Mouse (Mus musculus) urinary bladder, adult 18-20 months (tissue): ENCODE measurements around the gene Ntrk3.

ENCODE experiments used
- DNase-seq, 2 experiments: peaks; one replicate each; pipeline ENCODE4 v3.0.0; 2022; ENCODE audit warnings: low spot score in 2 of 2, mixed read lengths in 2 of 2

Gene Ntrk3

GRCm38 (mm10) chr7:78737614-78738210 is at the start of gene Ntrk3:
Ntrk3 (minus strand) TSS chr7:78738012.
- DNase-seq: no peak

- no peak for DNase-seq
These were observed 48.1 kb upstream of the Ntrk3 start for GRCm38 (mm10) chr7:78785906-78786305.

GRCm38 (mm10) chr7:78782639-78783581 is 45.1 kb upstream of the Ntrk3 start, which contains the start of the genes Mrps11 and Mrpl46:
Mrps11 (plus strand) TSS chr7:78783119.
Mrpl46 (minus strand) TSS chr7:78783531.
- DNase-seq: peak; percentile 76 to 81

- DNase-seq: no peak
These were observed 40.9 kb upstream of the Ntrk3 start for GRCm38 (mm10) chr7:78778741-78779140.

DNA sequence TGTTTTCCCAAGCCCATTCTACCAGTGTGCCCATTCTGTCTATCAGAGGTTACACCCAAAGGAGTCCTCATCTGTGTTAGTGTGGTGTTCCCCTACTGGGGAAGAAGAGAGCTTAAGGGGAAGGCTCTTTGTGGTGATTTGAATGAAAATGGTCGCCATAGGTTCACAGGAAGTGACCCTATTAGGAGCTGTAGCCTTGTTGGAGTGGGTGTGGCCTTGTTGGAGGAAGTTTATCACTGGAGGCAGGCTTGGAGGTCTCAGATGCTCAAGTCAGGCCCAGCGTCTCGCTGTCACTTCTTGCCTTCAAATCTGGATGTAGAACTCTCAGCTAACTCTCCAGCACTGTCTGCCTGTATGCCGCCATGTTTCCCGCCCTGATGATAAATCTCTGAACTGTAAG is 33.1 kb upstream of the Ntrk3 start:
- DNase-seq: no peak

- no peak for DNase-seq
These were observed 31.4 kb upstream of the Ntrk3 start for GRCm38 (mm10) chr7:78769075-78769652.

DNA sequence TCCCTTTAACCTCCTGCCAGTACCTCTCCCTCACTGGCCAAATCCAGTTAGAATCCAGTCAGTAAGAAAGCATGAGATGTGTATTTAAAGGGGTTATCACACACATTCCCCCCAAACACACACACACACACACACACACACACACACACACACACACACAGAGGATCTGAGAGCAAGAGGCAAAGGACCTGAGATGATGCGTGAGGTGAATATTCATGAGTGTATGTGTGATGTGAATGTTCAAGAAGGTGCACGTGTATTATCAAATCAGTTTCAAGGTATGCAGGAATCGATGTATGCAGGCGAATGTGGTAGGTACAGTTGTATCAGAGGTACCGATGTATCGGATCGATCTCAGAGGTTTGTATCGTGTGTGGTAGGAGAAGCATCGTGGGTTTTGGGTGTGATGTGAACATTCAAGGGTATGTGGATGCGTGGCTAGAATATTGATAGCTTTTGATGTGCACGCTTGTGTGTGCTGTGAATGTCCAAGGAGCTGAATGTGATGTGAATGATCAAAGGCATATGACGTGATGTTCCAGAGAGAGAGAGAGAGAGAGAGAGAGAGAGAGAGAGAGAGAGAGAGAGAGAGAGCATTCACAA is 30.2 kb upstream of the Ntrk3 start:
- DNase-seq: no peak

DNA sequence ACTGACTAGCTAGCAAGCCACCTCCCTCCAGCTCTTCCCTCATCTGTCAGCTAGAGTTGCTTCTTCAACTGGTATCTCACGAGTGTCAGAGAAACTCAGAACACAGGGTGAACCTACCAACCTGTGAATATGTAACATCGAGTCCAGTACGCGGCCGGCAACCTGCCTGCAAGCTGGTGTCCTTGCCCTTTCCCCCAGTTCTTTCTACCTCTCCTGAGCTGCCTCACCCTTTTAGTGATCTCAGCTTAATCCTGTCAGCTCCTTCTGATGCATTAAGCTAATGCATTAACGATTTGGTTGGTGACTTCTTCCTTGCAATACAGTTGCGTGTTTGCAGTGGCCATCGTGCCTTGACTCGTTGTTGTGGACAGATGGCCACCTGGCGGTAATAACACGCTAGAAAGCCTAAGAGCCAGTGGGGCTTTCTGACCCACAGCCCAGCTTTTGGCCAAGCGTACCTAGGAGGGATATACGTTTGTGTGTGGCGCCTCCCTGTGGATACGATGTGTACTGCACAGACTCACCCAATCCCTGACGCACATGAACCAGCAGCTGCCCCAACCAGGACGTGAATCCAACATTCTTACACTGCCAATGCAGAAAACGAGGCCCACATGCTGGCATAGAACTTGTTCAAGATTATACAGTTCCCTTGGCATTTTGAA is 28.3 kb upstream of the Ntrk3 start:
- DNase-seq: peak; percentile 11 to 39

DNA sequence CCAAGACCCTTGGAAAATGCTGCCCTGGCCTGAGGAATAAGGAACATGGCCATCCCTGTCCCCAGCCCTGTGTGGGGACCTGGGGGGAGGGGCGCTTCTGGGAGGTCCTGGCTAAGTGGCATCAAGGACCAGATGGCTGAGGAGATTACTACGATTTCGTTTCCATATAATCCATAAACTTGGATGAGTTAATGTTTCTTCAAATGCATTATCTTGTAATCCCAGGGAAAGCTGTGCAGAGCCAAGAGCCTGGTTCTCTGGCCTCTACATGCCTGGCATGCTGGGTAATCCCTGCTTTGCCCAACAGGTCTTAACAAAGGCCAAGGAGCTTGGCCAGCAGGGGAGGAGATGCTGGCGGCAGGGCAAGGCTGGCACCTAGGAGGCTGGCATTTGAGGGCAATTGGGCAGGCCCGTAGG is 27.4 kb upstream of the Ntrk3 start:
- DNase-seq: no peak

DNA sequence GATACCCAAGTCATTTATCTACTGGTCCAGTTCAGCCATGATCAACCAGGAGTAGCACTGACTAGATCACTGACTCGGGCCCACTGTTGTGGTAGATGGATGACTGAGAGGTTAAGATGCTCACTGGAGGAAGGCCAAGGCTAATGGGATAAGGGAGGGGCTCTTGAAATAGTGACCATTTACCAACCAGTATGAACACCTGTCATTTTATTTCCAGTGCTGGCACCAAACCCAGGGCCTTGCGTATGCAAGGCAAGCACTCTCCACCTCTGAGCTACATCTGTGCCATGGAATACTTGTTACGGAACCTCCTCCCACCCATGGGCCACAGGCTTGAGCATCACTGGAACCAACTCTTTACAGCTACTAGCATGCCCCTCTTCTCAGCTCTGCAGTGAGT is 26.0 kb upstream of the Ntrk3 start:
- no peak for DNase-seq

DNA sequence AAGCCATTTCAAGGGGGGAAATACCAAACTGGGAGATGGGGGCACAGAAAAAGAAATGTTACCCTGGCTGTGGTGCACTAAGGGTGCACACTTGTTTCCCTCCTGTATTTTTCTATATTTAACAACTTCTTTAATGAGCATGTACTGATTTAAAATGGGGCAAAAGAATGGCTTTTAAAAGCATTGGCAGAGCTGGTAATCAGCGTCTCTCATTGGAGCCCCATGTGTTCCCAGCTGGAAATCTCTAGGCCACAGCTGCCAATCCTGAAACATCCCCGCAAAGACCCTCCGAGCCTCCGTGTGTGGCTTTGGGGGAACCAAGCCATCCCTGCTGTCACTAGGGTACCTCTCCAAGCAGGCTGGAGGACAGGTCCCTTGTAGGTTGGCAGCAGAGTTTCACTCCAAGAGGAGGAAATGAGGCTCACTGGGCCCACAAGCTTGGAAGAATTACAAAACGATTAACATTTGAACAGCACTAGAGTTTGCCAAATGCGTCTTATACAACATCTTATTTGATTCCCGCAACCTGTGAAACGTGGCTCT is 16.7 kb upstream of the Ntrk3 start:
- DNase-seq: no peak

GRCm38 (mm10) chr7:78753752-78754457 is 16.1 kb upstream of the Ntrk3 start:
- DNase-seq: no peak

DNA sequence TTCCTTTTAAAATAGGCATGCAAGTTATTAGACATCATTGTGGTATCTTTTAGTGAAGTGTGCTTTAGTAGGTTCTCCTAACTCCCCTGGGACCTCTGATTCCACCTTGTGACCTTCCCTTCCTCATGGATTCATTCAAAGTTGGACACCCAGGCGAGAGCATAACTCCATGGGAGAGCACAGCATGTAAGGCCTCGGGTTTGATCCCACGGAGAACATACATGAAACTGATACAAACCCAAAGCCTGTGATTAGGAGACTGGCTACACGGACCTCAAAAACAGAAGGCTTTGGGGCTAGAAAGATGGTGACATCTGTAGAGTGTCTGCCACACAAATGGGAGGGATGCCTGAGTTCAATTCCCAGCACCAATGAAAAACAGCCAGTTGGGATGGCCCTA is 15.1 kb upstream of the Ntrk3 start:
- DNase-seq: no peak

- DNase-seq: no peak
These were observed 6.0 kb upstream of the Ntrk3 start for GRCm38 (mm10) chr7:78743731-78744385.

DNA sequence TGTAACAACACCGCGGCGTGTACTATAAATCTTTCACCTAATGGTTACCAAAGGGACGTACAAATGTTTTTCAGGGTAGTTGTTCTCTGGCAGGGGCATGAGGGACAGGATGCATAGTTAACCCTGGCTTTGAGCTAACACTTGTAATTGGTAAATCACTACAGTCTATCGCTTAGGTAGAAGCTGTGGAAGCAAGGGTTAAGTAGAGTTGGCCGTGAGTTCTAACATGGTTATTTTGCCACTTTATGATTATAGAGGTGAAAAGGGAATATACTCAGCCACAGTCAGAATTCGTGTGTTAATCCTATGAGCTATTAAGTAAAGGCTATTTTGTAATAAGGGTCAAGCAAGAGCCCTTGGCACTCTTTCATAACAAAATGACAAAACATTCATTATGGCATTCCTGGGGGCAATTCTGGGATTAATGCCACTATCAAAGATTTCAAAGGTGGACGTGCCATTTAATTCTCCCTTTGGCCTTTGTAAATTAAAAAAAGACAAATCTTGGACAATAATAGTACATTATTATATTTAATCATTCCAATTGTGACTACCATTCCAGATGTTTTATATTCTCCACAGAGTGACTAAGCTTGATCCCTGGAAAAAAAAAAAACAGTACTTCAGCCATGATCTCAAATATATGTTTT is 1.7 kb upstream of the Ntrk3 start:
- DNase-seq: no peak

DNA sequence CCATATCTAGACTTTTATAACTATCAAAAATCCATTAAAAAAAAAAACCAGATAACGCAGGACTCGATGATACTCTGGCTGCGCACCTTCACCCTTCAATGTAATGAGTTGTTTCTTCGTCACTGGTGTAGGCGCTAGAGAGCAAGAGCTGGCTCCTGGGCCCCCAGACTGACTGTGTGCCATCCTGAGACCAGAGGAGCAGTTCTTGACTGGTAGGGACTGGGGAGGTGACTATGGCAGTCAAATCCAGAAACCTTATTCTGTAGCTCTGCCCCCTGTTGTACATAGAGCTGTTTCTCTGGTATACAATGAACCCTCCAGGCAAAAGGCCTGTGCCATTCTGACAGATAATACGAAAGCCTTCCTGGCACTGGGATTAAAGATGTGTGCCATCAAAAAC is 616 bp downstream of the Ntrk3 start:
- no peak for DNase-seq

GRCm38 (mm10) chr7:78731391-78731790 is 6.4 kb downstream of the Ntrk3 start:
- DNase-seq: no peak

DNA sequence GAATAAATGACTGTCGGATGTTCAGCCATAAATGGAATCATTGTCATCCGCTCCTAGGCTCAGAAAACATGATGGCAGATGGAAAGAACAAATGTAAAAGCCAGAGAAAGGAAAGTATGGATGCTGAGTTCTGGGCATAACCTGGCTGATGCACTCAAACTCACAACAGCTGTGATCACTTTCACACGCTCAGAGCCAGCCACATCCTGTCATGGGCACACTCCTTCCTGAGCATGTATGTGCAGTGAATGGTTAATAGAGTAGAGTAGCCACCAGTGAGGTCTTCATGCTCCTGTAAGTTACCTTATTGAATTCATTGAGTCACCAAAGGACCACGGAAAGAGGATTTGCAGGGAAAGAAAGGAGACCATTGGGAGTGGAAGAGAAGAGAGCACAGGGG is 13.2 kb downstream of the Ntrk3 start:
- DNase-seq: no peak

DNA sequence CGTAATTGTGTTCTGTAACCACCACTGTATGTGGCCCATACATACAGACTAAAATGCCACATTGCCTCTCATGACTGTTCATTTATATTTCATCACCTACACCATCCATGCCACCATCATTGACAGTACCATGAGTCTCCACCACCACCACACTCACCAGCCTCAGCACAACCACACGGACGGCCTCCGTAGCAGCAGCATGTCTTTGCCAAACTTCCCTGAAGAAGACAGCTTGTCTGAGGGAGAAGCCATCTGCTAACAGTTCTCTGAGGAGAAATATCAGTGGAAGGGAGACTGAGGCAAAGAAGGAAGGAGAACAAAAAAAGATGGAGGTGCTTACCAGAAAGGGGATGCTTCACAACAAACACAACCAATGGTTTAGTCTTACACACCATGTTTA is 15.8 kb downstream of the Ntrk3 start:
- no peak for DNase-seq
